Mouse (Mus musculus) limb, embryonic 12.5 days (tissue): Measurements from ENCODE around the gene Ssbp2. TPM values are rescaled to one million over a fixed set of nuclear protein-coding genes. Genes with fewer than 3 reads are reported as not detected.

Experiments used
- ATAC-seq: fragments of 200-750 bp; cut with Nextera tagmentation; 2 replicates; pipeline ENCODE4 v1.8.0; 2017; ENCODE audit warnings: low read depth, moderate TSS enrichment; ENCODE audit not compliant: insufficient number of reproducible peaks, insufficient read depth, low FRiP score, low TSS enrichment
- H3K27ac ChIP-seq: fragments of 300-500 bp; sonication (generic); 2 replicates; pipeline ENCODE4 v1.5.1; 2016; ENCODE audit warnings: mild to moderate bottlenecking, moderate library complexity
- H3K27me3 ChIP-seq: fragments of 300-500 bp; sonication (generic); 2 replicates; pipeline ENCODE4 v1.6.1; 2016; ENCODE audit warnings: mild to moderate bottlenecking, moderate library complexity
- H3K36me3 ChIP-seq: fragments of 300-500 bp; sonication (generic); 2 replicates; pipeline ENCODE4 v1.6.1; 2016; ENCODE audit warnings: mild to moderate bottlenecking, moderate library complexity
- H3K4me1 ChIP-seq: fragments of 300-500 bp; sonication (generic); replicated peaks from 2 replicates; pipeline ENCODE4 v1.6.1; 2016
- H3K4me2 ChIP-seq: fragments of 300-500 bp; sonication (generic); 2 replicates; pipeline ENCODE4 v1.6.1; 2016; ENCODE audit warnings: mild to moderate bottlenecking, moderate library complexity
- H3K4me3 ChIP-seq: fragments of 300-500 bp; sonication (generic); replicated peaks from 2 replicates; pipeline ENCODE4 v1.5.1; 2016; ENCODE audit warnings: mild to moderate bottlenecking
- H3K9ac ChIP-seq: fragments of 300-500 bp; sonication (generic); replicated peaks from 2 replicates; pipeline ENCODE4 v1.6.1; 2016; ENCODE audit warnings: mild to moderate bottlenecking, moderate library complexity
- H3K9me3 ChIP-seq: fragments of 300-500 bp; sonication (generic); 2 replicates; pipeline ENCODE4 v1.6.1; 2016; ENCODE audit warnings: mild to moderate bottlenecking, moderate library complexity
- WGBS: fragments of 180-500 bp; shearing (Covaris S2); methylation state at CpG from one replicate; pipeline ENCODE4 v1.1.7; 2016; 5-methylcytosine and 5-hydroxymethylcytosine counted together
- polyA plus RNA-seq: library from polyadenylated mRNA; unstranded; fragments of >200 nt; fragmentation: Nextera tagmentation; extraction: Ambion mirVana; gene quantifications from 2 replicates; pipeline ENCODE4 v1.2.1, GENCODE M21; 2016

Gene Ssbp2
- polyA plus RNA-seq, 1 experiment from 2014 or later = 235 TPM

DNA sequence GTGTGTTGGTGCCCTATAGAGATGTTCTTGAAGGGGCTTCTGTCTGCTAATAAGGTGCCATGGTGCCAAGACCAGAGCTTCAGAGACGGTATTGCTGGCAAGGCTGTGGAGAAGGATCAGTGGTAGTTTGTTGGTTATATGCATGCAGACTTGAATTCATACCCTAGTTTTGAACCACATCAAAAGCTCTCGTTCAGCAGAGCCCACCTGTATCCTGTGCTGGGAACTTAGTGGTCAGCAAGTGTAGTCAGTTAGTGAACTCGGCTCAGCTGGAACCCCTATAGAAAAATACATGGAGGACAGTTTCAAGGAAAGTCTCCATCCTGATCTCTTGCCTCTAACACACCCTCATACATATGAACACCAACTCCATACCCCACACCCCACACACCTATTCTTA lies 69.7 kb downstream of the Ssbp2 start:
- no peak overlapping the region for H3K4me3 ChIP-seq
- 90% methylated on average over 3 of the region's 3 CpGs for WGBS
- H3K4me2 ChIP-seq = no peak overlapping the region
- H3K36me3 ChIP-seq = peaks cover 42% of the 10 kb centered on the region
- no peak overlapping the region for H3K9ac ChIP-seq
- H3K4me1 ChIP-seq = no peaks in the 10 kb centered on the region
- H3K27me3 ChIP-seq = no peaks in the 10 kb centered on the region
- H3K9me3 ChIP-seq = peaks cover 7% of the 10 kb centered on the region; the same call in 1 of the 2 replicates
- no peak overlapping the region for H3K27ac ChIP-seq
- ATAC-seq = no peak

DNA sequence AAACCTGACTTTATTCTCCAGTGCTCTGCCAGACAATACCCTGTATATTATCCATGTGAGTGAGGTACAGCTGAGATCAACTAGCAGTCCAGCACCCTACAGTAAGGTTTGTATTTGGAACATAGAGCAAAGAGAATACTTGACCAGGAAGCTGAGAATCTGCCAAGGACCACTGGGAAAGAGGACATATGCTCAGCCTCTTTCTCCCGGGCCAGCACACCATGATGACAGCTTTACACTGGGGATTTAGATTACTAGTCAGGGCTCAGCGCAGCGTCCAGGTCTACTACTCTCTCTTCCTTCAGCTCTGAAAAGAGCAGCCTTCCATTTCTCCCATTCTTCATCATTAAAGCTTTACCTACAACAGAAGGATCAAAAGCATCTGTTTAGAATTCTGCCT lies 76.6 kb downstream of the Ssbp2 start:
- Histone ChIP-seq H3K4me3 (no peak overlapping the region), H3K36me3 (peaks cover 65% of the 10 kb centered on the region), H3K4me2 (no peak overlapping the region), H3K4me1 (no peaks in the 10 kb centered on the region), H3K9me3 (peaks cover 7% of the 10 kb centered on the region; the same call in 1 of the 2 replicates), H3K9ac (no peak overlapping the region), H3K27me3 (no peaks in the 10 kb centered on the region), H3K27ac (no peak overlapping the region)
- WGBS = 74% methylated on average over 3 of the region's 3 CpGs
- no peak for ATAC-seq

DNA sequence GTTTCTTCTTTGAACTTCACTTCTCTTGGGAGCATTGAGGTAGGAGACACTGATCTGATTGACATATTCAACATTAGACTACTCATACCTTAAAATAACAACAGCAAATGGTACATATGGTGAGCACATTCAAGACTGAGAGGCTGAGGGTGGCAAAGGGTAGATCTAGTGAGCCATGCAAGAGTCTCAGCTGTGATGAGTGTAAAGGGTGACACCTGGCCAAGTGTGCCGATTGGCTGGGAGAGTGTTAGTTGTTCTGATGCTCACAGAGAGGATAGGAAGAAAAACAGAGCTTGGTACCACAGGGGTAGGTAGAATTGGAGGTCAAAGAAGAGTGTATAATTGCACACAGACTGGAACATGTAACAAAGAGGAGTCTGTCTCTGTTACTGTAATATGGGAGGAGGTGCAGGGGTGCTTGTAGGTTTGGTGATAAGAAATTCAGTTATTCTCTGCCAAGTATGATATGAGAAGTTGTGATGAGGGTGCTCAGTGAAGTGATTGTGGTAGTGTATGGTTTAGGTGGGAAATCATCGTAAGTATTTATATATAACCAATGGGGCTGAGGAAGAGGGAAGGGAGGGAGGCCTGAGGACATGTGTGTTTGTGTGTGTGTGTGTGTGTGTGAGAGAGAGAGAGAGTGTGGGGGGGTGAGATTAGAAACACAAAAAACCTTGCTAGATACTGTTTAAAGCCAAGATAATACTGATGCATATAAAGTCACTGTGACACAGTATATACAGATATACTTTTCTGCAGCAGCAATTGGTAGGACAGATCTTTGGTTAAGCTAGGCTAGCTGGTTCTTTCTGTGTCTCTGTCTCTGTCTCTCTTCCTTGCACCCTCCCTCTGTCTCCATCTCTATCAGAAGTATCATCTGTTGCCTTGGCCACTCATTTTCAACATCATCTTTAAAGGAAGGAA lies 80.3 kb downstream of the Ssbp2 start:
- Histone ChIP-seq H3K4me2 (no peak overlapping the region), H3K36me3 (peaks cover 47% of the 10 kb centered on the region), H3K4me1 (no peaks in the 10 kb centered on the region), H3K9ac (no peak overlapping the region), H3K9me3 (no peaks in the 10 kb centered on the region), H3K27me3 (no peaks in the 10 kb centered on the region), H3K4me3 (no peak overlapping the region), H3K27ac (no peak overlapping the region)
- WGBS = 95% methylated on average over 2 of the region's 2 CpGs
- ATAC-seq = no peak

DNA sequence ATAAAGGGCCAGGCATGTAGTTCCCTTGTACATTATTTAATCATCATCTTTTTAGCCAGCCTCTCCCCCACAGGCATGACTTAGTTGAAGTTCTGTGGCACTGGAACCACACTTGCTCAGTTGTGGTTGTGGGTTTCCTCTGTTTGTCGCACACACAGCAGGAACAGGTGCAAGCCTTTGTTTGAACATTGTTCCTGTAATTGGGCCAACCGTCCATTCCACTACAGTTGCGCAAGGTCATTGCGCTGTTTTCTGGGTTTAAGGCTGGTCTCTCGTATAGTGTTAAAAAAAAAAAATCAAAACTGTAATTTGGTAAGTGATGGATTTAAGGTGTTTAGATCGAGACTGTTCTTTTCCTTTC lies 81.0 kb downstream of the Ssbp2 start:
- H3K27ac ChIP-seq = no peak overlapping the region
- 93% methylated on average over 6 of the region's 6 CpGs for WGBS
- no peak overlapping the region for H3K4me3 ChIP-seq
- H3K9me3 ChIP-seq = no peaks in the 10 kb centered on the region
- ATAC-seq = no peak
- H3K36me3 ChIP-seq = peaks cover 47% of the 10 kb centered on the region
- H3K27me3 ChIP-seq = no peaks in the 10 kb centered on the region
- H3K9ac ChIP-seq = no peak overlapping the region
- H3K4me2 ChIP-seq = no peak overlapping the region
- H3K4me1 ChIP-seq = no peaks in the 10 kb centered on the region

DNA sequence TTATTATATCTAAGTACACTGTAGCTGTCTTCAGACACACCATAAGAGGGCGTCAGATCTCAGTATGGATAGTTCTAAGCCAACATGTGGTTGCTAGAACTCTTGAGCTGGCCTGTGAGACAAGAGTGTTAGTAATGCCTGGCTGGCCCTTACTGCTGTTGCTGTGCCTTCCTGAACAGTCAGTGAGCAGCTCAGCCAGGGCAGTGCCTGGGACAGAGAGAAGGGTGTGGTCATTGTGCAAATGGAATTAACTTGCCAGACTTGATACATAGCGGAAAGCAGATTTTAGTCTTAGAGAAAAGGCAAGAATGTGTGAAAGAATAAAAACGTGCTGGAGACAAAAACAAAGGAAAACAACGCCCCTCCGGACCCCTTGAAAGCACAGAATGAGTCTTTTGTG lies 83.5 kb downstream of the Ssbp2 start:
- no peak for ATAC-seq
- no peaks in the 10 kb centered on the region for H3K4me1 ChIP-seq
- H3K9me3 ChIP-seq = no peaks in the 10 kb centered on the region
- H3K4me3 ChIP-seq = no peak overlapping the region
- 86% methylated on average over 5 of the region's 5 CpGs for WGBS
- no peaks in the 10 kb centered on the region for H3K27me3 ChIP-seq
- no peak overlapping the region for H3K4me2 ChIP-seq
- no peak overlapping the region for H3K27ac ChIP-seq
- peaks cover 35% of the 10 kb centered on the region for H3K36me3 ChIP-seq
- no peak overlapping the region for H3K9ac ChIP-seq

- Histone ChIP-seq H3K36me3 (peaks cover 25% of the 10 kb centered on the region), H3K4me2 (no peak overlapping the region), H3K27ac (no peak overlapping the region), H3K9ac (no peak overlapping the region), H3K27me3 (no peaks in the 10 kb centered on the region), H3K9me3 (no peaks in the 10 kb centered on the region), H3K4me3 (no peak overlapping the region), H3K4me1 (no peaks in the 10 kb centered on the region)
- WGBS = 71% methylated on average over 6 of the region's 6 CpGs
- no peak for ATAC-seq
Observed at GRCm38 (mm10) chr13:91564047-91564446, 104.0 kb downstream of the Ssbp2 start.

DNA sequence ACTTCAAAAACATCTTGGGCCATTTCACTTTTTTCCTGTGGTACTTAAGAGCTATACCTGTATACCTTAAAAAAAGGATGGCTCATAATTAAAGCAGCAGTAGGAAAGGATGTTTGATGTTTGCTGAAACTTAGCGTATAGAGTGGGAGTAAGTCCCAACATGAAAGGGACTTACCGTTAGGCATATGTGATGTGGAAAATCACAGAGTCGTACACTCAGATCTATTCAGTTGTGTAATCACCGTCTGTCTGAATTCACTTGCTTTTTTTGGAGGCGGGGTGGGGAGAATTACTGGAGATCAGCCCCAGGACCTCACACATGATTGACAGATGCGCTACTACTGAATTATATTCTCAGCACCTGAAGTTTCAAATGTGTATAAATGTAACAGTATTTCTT lies 104.7 kb downstream of the Ssbp2 start:
- WGBS = 90% methylated on average over 6 of the region's 6 CpGs
- Histone ChIP-seq H3K27ac (no peak overlapping the region), H3K9ac (no peak overlapping the region), H3K9me3 (no peaks in the 10 kb centered on the region), H3K4me2 (no peak overlapping the region), H3K36me3 (peaks cover 29% of the 10 kb centered on the region), H3K27me3 (no peaks in the 10 kb centered on the region), H3K4me1 (no peaks in the 10 kb centered on the region), H3K4me3 (no peak overlapping the region)
- no peak for ATAC-seq

DNA sequence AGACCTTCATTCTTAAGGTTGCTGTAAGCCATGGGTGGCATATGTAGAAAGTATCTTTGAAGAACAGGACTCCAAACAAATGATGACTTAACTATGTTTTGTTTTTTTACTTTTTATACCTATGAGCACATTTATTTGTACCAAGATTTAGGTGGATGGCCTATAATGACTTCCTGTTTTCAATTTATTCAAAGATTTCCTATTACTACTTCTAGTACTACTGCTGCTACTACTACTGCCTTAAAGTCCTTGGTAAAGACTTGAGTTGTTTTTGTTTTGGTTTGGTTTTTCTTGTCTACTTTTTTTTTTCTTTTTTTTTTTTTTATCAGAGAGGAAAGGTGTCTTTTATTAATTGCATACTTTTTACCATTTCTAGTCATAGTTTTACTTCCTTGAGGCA lies 121.4 kb downstream of the Ssbp2 start:
- no peak for ATAC-seq
- Histone ChIP-seq H3K9me3 (no peaks in the 10 kb centered on the region), H3K9ac (no peak overlapping the region), H3K27me3 (no peaks in the 10 kb centered on the region), H3K4me3 (no peak overlapping the region), H3K4me2 (no peak overlapping the region), H3K27ac (no peak overlapping the region), H3K36me3 (no peaks in the 10 kb centered on the region; the same call in 1 of the 2 replicates), H3K4me1 (no peaks in the 10 kb centered on the region)

GRCm38 (mm10) chr13:91582212-91582611 lies 122.1 kb downstream of the Ssbp2 start:
- H3K9me3 ChIP-seq = no peaks in the 10 kb centered on the region
- H3K4me2 ChIP-seq = no peak overlapping the region
- no peaks in the 10 kb centered on the region for H3K4me1 ChIP-seq
- no peaks in the 10 kb centered on the region for H3K27me3 ChIP-seq
- no peak overlapping the region for H3K27ac ChIP-seq
- ATAC-seq = no peak
- no peaks in the 10 kb centered on the region; the same call in 1 of the 2 replicates for H3K36me3 ChIP-seq
- no peak overlapping the region for H3K4me3 ChIP-seq
- H3K9ac ChIP-seq = no peak overlapping the region

DNA sequence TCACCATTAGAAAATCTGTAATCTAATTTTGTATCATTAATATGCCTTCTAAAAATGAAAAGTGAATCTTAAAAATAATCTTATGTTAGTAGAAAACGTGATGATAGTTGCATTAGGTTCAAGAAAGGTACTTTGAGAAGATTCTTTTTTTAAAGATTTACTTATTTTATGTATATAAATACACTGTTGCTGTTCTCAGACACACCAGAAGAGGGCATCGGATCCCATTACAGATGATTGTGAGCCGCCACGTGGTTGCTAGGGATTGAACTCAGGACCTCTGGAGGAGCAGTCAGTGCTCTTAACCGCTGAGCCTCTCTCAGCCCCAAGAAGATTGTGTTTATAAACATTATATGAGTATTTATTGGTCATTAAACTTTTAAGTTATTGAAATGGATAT lies 126.3 kb downstream of the Ssbp2 start:
- ATAC-seq = no peak
- Histone ChIP-seq H3K4me3 (no peak overlapping the region), H3K27me3 (no peaks in the 10 kb centered on the region), H3K4me2 (no peak overlapping the region), H3K27ac (no peak overlapping the region), H3K36me3 (no peaks in the 10 kb centered on the region), H3K9ac (no peak overlapping the region), H3K9me3 (no peaks in the 10 kb centered on the region), H3K4me1 (no peaks in the 10 kb centered on the region)
- 79% methylated on average over 5 of the region's 5 CpGs for WGBS

DNA sequence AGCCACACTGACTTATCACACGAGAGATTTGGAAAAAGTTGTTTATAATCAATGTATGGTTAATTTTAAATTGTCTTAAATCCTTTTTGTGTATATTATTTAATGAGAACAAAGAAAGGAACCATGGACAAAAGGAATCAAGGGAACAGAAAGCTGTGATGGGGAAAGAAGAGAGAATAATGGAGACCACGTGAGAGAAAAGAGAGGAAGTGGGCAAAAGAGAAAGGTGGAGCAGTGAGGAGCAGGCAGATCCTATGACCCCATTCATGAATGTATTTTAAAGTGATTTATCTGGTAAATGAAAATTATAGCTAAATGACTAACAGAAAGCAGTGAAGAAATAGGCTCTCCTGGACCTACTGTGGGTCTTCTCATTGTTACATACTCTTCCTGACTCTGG lies 128.4 kb downstream of the Ssbp2 start:
- Histone ChIP-seq H3K4me2 (no peak overlapping the region), H3K27me3 (no peaks in the 10 kb centered on the region), H3K36me3 (no peaks in the 10 kb centered on the region), H3K27ac (no peak overlapping the region), H3K9ac (no peak overlapping the region), H3K4me3 (no peak overlapping the region), H3K9me3 (no peaks in the 10 kb centered on the region), H3K4me1 (no peaks in the 10 kb centered on the region)
- 83% methylated on average over 2 of the region's 2 CpGs for WGBS
- ATAC-seq = no peak

DNA sequence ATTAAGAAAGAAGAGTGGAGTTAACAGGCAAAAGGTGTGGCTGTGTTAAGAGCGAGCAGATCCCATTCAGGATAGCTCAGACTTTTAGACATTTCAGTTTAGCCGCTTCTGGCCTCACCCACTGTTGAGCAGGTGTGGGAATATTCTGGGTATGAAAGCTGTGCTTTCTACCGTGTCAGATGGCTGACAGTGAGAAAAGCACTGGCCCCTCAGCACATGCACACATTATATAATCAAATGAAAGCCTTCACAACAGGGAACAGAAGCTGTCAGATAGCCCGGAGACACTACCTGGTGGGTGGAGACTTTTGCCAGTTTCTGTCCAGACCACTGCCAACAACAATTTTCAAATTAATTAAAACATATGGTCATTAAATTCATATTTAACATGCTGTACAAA lies 131.8 kb downstream of the Ssbp2 start:
- no peak for ATAC-seq
- Histone ChIP-seq H3K9me3 (no peaks in the 10 kb centered on the region), H3K4me1 (no peaks in the 10 kb centered on the region), H3K4me3 (no peak overlapping the region), H3K4me2 (no peak overlapping the region), H3K27ac (no peak overlapping the region), H3K36me3 (0 out of 2 replicates have a peak, but pooled peaks cover 9% of the 10 kb centered on the region), H3K9ac (no peak overlapping the region), H3K27me3 (no peaks in the 10 kb centered on the region)
- 82% methylated on average over 4 of the region's 4 CpGs for WGBS
